Mouse (Mus musculus): Measurements from ENCODE around the gene Ranbp3l.
"Not testable (repeated sequence)": the region's sequence is repeated elsewhere in the genome, so short reads cannot be mapped to it uniquely, and the experiment has no call there.

Gene Ranbp3l

DNA sequence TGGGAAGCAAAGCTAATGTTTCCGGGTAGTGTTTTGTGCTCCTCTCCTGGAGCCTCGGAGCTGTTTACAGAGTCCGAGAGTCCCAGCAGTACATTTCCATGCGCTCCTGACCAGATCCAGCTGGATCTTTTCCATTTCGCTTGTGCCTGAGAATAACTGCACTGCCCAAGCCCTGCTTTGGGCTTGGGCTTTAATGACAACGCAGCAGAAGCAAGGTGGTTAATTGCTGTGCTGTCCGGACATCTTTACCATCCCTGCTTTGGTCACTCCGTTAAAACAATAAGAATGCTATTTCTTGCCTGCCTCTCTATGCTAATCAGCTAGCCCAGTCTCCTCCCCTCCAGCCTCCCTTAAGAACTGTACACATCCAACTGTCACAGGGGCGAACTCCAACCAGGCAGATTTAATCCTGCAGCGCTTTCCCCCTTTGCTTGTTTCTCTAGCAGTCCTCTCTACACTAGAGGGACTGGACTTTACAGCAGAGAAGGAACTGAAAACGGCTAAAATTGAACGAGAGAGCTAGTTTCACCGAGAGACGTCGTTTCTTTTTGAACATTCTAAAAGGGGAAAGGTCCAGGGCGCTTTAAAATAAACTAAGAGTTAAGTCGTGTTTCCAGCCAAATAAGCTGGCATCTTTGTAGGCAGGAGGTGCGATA is at the start of gene Ranbp3l:
Ranbp3l (plus strand) TSS at position 377 of the 656 bp plus-strand sequence.
- DNase-seq: no peak

DNA sequence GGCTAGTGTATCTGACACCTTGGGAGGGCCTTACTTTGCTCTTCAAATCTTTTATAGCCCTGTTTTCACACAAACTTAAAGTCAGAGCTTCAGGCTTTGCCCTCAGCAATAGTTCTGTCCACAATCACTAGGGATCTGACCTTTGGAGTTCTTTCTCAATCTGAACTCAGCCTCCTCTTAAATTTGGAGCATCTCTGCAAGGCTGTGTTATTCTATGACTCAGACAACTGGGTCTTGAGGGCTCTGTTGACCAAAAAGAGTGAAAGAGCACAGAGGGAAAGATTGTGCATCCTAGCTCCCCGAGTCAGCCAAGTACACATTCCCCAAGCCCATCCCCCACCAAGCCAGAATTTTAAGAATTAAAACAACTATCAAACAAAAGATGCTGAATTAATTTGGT is 37.7 kb upstream of the Ranbp3l start:
- DNase-seq: no peak

DNA sequence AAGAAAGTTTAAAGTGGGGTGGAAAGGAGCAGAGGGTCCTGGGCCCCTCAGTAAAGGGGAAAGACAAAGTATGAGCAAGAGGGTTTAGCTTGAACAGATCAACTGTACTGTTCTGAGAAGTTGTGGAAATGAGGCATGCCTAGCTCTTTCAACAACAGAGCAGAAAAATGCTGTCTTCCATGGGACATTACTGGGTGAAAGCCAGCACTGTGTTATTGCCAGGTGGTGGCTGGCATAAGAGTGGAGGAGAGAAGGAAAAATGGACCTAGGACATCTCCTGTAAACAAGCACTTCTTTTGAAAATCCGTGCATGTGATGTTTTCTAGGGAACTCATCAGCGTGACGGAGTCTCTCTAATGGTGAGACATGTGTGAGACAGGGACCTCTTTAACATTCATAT is 30.8 kb upstream of the Ranbp3l start:
- DNase-seq: no peak

DNA sequence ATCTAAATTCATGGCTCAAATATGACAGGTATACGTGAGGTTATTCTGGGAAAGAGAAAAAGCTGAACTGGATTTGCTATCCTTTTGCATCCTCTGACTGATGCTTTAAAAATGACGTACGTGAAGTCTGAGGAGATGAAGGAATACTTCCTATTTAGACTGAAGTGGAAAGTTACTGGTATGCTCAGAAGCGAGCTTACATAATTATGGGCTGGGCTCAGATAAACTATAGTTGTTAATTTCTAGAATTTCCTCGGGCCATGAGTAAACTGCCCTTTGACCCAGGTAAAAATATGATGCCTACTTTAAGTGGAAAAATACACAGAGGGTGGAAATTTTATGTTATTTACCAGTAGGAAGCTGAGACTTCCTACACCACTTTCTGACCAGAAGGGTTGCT is 26.9 kb upstream of the Ranbp3l start:
- no peak for DNase-seq

- DNase-seq: no peak
These were observed 16.9 kb upstream of the Ranbp3l start for GRCm38 (mm10) chr15:8950856-8951255.

- DNase-seq: no peak
These were observed 4.4 kb upstream of the Ranbp3l start for GRCm38 (mm10) chr15:8963323-8963722.

DNA sequence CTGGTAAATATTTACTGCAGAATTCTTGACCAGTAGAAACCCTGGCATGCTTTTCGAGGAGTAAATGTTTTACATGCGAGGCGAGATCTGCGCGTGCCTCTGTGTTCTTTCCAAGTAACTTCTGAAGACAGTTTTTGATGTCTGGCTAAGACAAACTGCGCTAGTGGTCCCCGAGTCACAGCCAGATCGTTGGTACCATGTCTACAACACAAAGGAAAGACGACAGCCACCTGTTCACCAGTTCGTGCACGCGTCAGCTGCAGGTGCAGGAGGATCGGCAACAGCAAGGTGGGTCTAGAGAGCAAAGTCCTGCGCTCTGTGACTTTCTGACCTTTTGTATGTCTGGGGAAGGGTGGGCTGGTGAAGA is 463 bp downstream of the Ranbp3l start:
- no peak for DNase-seq

DNA sequence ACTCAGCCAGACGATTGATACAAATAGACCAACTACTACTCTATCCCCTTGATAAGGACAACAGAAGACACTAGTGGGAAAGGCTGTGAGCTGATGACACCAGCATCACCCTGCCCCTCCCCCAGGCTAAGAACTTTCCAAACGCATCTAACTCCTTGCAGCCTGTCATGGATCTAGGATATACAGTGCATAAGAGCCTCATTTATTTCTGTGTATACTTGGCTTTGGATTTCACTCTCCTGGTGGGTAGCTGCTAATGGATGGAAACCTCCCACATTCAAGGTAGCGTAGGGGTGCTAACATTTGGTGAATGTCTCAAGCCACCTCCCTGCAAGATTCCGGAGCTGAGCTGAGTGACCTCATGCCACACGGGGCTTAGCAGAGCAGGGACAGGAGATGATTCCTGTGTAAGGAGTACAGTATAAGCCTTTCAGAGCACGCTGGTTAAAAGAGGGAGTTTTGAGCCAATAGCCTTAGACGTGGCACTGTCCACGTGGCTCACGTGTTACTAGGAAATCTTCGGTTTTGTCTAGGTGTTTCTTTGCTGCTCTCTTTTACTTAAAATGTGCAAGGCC is 1.4 kb downstream of the Ranbp3l start:
- DNase-seq: no peak

DNA sequence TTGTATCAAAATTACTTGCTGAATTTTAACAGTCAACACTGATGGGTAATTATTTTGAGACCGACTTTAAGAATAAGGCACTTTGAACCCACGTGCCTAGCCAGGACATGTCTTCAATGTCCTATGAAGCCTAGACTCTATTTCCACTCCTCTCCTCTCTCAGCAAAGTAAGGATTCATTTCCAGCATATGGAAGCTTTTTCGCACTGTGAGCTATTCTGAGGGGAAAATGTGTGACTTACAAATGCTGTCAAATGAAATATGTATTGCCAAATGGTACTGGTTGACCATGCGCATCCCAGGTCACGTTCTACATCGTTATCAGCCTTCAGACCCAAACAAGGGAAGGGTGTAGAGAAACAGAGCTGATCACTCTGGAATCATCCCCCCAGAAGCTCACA is 23.5 kb downstream of the Ranbp3l start:
- DNase-seq: no peak

DNA sequence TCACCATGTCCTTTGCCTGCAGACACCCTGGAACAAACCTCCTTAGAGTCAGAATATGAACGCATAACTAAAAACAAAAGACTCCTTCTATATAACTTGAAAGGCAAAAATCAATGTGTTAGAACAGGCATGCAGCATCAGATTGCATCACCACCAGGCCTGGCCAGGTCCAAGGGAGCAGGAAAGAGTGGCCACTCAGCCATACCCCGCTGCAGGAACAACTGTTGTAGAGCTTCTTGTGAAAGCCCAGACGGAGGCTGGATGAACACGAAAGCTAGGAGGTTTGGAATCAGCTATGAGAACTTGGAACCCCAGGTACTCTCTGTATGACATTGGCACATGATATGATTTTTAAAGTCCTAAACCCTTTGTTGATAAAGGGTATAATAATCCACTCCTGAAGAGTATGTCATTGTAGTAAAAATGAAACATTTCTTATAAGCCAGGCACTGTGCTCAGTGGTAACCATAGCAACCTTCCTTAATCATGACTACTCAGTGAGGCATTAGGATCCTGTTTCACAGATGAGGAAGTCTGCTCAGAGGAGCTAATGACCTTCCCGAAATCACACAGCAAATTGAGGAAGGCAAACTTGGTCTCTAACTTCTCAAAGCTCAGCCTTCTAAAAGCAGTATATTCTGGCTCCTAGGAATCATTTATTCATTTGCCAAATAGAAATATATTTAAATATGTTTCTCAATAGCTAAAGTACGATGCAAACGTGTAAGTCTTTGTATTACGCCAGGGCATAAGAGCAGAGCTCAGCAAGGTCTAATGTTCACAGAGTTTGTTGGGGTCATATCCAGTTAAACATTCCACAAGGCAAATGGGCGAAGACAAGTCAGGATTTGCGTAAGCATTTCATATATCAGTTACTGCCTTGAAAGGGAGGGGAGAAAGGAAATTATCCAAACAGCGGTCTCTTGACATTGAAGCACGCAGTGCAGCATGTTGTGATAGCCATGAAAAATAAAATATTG is 24.4 kb downstream of the Ranbp3l start:
- DNase-seq: no peak

- DNase-seq: no peak
These were observed 27.0 kb downstream of the Ranbp3l start for GRCm38 (mm10) chr15:8994608-8995277.

DNA sequence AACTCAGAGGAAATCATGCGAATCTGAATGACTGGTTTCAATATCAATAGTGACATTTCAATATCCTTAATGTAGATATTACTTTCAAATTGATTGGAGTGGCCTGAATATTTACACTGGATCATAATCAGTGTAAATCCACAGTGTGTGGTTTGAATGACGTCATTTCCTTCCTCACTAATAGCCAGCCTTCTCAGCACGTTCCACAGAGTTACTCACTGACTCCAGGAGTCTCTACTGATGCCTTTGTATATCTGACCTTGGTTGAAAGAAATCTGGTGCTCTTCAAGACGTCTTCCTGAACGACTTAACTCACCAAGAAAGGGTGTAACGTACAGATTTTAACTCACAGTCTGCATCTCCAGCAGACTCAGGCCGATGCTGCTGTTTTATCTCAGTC is 27.7 kb downstream of the Ranbp3l start:
- DNase-seq: no peak

DNA sequence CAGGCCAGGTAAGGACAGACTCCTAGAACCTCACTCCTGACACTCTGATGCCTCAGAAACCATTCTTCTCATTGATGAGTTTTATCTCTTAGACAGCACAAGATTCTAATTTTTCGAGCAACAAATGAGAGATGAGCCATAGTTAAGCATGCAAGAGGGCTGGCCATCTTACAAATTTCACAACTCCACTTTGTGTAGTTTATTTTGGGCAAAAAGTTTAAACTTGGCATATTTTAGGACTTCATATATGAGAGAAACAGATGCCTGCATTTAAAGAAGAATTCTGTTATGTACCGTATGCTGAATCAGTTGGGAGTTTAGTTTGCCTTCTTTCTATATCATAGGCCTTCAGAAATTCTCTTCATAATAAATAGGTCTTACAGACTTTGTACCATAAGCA is 35.0 kb downstream of the Ranbp3l start:
- DNase-seq: no peak

DNA sequence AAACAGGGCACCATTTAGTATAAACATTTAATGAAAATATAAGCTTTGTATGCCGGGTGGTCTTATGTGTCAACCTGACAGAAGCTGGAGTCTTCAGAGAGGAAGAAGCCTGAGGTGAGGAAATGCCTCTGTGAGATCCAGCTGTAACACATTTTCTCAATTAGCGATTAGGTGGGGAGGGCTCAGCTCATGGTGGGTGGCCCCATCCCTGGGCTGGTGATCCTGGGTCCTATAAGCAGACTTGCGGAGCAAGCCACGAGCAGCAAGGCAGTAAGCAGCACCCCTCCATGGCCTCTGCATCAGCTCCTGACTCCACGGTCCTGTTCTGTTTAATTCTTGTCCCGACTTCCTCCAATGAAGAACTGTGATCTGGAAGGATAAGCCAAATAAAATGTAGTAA is 41.4 kb downstream of the Ranbp3l start:
- DNase-seq: no peak

DNA sequence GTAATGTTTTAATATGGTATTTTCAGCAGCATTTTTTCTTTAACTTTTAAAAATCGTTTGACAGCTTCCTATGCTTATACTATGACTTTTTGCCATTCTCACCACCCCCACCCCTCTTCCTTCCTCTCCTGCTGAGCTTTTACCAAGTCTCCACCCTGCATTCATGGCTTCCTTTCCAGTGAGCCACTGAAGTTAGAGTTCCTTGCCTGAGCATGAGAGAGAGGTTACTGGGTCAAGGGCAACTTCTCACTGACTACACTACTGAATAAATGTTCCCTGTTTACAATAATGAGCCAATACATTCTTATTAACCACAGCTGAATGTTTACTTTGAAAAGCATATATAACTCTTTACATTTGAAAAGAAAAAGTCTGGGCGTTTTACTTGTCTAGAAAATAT is 46.8 kb downstream of the Ranbp3l start:
- no peak for DNase-seq

DNA sequence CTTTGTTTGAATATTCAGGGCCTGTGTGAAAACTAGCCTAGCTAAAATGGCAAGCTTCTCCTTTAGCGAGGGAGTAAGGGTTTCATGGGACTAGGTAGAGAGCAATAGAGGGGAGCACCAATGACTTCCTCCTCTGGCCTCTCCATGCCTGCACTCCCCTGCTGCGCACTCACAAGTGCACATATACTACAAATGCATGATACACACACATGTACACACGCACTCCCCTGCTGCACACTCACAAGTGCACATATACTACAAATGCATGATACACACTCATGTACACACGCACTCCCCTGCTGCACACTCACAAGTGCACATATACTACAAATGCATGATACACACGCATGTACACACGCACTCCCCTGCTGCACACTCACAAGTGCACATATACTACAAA is 47.7 kb downstream of the Ranbp3l start:
- DNase-seq: not testable (repeated sequence)

GRCm38 (mm10) chr15:9055704-9056103 is 88.0 kb downstream of the Ranbp3l start:
- DNase-seq: peak in 1 of 2 experiments; percentile 14

DNA sequence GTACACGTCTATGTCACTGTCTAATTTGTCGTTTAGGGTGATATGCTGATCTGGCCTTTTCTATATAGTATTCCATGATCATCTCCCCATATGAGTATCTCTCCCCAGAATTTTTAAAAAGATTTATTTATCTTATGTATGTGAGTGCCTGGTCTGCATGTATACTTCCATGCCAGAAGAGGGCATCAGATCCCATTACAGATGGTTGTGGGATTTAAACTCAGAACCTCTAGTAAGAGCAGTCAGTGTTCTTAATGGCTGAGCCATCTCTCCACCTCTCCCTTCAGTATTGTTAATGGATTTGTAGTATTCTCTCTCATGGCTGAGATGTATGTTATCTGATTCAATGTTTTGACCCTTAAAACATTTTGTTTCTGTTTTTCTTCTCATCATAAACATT is 92.1 kb downstream of the Ranbp3l start:
- DNase-seq: no peak

DNA sequence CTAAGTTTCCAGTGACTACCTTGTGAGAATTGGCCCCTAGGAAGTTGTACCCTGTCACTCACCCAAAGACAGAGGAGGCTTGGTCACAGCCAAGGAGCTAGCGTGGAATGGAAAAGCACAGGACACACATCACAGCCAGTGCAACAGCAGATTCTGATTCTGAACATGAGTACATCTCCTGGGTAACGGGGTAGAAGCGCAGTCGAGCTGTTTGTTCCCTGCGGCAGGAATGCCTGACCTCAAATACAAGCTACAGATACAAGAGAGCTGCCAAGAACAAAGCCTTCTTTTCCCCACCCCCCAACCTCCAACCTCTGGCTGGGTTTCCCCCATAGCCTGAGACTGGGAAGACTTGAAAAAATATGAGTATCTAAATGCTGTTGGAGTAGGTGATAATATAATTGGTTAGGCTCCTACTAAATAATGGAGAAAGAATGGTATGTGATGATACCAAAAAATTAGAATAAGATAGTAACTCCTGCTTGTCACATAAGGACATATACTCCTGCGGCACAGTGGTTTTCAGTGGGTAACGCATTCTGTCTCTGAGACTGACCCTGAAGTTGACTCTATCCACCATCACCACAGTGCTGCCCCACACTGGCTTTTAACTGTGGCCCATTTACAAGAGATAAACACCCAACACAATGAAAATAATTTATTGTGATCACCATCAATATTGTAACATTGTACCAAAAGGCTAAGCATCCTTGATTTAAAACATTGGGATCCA is 93.6 kb downstream of the Ranbp3l start:
- no peak for DNase-seq

GRCm38 (mm10) chr15:9068881-9069280 is 101.1 kb downstream of the Ranbp3l start:
- no peak for DNase-seq

- no peak for DNase-seq
These were observed 102.6 kb downstream of the Ranbp3l start for GRCm38 (mm10) chr15:9070353-9070752.

DNA sequence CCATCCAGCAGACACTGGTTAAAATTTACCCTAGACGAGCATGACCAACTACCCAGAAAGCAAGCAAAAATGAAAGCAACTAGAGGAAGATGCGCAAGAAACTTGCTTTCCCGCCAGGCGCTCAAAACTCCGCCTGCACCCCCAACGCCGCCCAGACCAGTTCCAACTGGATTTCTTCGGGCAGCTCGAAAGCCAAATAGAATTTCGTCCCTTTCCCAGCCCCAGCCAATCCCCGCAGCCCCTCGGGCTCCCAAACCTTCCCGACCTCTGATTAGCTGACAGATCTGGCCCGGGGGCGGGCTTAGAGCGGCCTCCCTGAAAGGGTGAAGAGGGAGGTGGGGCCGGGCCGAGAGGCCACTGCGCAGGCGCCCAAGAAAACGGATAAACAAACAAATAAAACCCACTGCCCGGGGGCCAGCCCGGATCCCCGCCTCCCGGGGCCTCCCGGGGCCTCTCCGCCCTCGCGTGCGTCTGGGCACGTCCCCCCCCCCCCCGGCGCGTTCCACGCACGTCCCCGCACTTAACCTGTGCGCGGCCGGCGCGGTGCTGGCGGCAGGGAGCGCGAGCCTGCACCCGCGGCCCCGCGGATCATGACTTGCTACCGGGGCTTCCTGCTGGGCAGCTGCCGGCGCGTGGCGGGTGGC is 103.3 kb downstream of the Ranbp3l start, which contains the start of gene Nadk2:
Nadk2 (plus strand) TSS at position 349 of the 644 bp plus-strand sequence.
- DNase-seq: peak; percentile 96 to 97
